In genomic region chrX:20748829-20749228, GRCm38 (mm10) we compare ENCODE assay signal across 25 mouse cellular contexts. TPM values are rescaled to one million over a fixed set of nuclear protein-coding genes. Genes with fewer than 3 reads are reported as not detected.
A peak's percentile ranks its signal among the peaks of the same experiment; 100 is the strongest.
DNase-seq lines count a peak whose midpoint lies in the region; ATAC-seq and TF ChIP-seq lines count a peak whose summit lies in the region.
"Had no signal": no experiment of that assay in that cellular context is flagged by ENCODE, and none has a peak within 500 bp of the region (broad histone marks: within the 10 kb centered on the region; RNA-seq: fewer than 3 reads in every experiment).

No protein-coding gene starts in this region.

- H3K9me3 ChIP-seq in liver, postnatal 0 days (ENCODE audit: low read length): no peaks in the 10 kb centered on the region
- no peaks in the 10 kb centered on the region for H3K9me3 ChIP-seq in liver, embryonic 13.5 days (replicated peaks)
- no peaks in the 10 kb centered on the region for H3K9me3 ChIP-seq in liver, embryonic 15.5 days (replicated peaks)
- H3K9me3 ChIP-seq in midbrain, embryonic 14.5 days (ENCODE audit: control insufficient read depth, low read length): no peaks in the 10 kb centered on the region
- no peaks in the 10 kb centered on the region for H3K9me3 ChIP-seq in embryonic facial prominence, embryonic 10.5 days
- H3K9me3 ChIP-seq: embryonic facial prominence, embryonic 12.5 days; forebrain, embryonic 13.5 days; forebrain, embryonic 15.5 days; G1E had no signal

- no peak for TF ChIP-seq EP300 in liver, postnatal 0 days (IDR thresholded peaks at IDR 0.05; ENCODE audit: low read depth)

- H3K4me2 ChIP-seq in liver, postnatal 0 days (ENCODE audit: low read depth, low read length): no peak overlapping the region
- no peak overlapping the region for H3K4me2 ChIP-seq in liver, embryonic 13.5 days
- no peak overlapping the region for H3K4me2 ChIP-seq in liver, embryonic 15.5 days
- no peak overlapping the region for H3K4me2 ChIP-seq in midbrain, embryonic 14.5 days (ENCODE audit: low read length)
- H3K4me2 ChIP-seq: embryonic facial prominence, embryonic 12.5 days; forebrain, embryonic 13.5 days; forebrain, embryonic 15.5 days had no signal

- H3K27ac ChIP-seq in liver, postnatal 0 days (ENCODE audit: low read depth): no peak overlapping the region
- H3K27ac ChIP-seq in liver, embryonic 13.5 days: 0 out of 2 replicates have a peak overlapping the region, but pooled peaks have one; percentile 47
- no peak overlapping the region for H3K27ac ChIP-seq in liver, embryonic 15.5 days (replicated peaks)
- no peak overlapping the region for H3K27ac ChIP-seq in midbrain, embryonic 14.5 days (replicated peaks; ENCODE audit: low read depth, low read length)
- no peak overlapping the region for H3K27ac ChIP-seq in embryonic facial prominence, embryonic 10.5 days (replicated peaks)
- H3K27ac ChIP-seq: embryonic facial prominence, embryonic 12.5 days; forebrain, embryonic 13.5 days; forebrain, embryonic 15.5 days had no signal

- 68% methylated on average over 2 of the region's 2 CpGs for WGBS in liver, postnatal 0 days (ENCODE audit: insufficient replicate concordance)
- WGBS in liver, embryonic 13.5 days (ENCODE audit: insufficient replicate concordance): 36% methylated on average over 2 of the region's 2 CpGs
- 40% methylated on average over 2 of the region's 2 CpGs for WGBS in liver, embryonic 15.5 days (ENCODE audit: insufficient replicate concordance)
- WGBS in midbrain, embryonic 14.5 days: 95% methylated on average over 2 of the region's 2 CpGs
- WGBS in embryonic facial prominence, embryonic 10.5 days: 88% methylated on average over 2 of the region's 2 CpGs

- no peak for TF ChIP-seq CTCF in liver, postnatal 0 days (IDR thresholded peaks at IDR 0.05; ENCODE audit: low read depth)

- no peak overlapping the region for H3K4me3 ChIP-seq in liver, postnatal 0 days (ENCODE audit: low read depth, low read length)
- H3K4me3 ChIP-seq in liver, embryonic 13.5 days (replicated peaks): no peak overlapping the region
- H3K4me3 ChIP-seq in liver, embryonic 15.5 days (replicated peaks): no peak overlapping the region
- no peak overlapping the region for H3K4me3 ChIP-seq in midbrain, embryonic 14.5 days (replicated peaks; ENCODE audit: low read depth, low read length)
- H3K4me3 ChIP-seq in embryonic facial prominence, embryonic 10.5 days: no peak overlapping the region
- H3K4me3 ChIP-seq: embryonic facial prominence, embryonic 12.5 days; forebrain, embryonic 13.5 days; forebrain, embryonic 15.5 days had no signal

- no peaks in the 10 kb centered on the region for H3K27me3 ChIP-seq in liver, postnatal 0 days (ENCODE audit: insufficient read depth, low read length)
- no peaks in the 10 kb centered on the region for H3K27me3 ChIP-seq in liver, embryonic 13.5 days
- no peaks in the 10 kb centered on the region for H3K27me3 ChIP-seq in liver, embryonic 15.5 days
- no peaks in the 10 kb centered on the region for H3K27me3 ChIP-seq in midbrain, embryonic 14.5 days (ENCODE audit: control insufficient read depth, insufficient read depth, low read length)
- H3K27me3 ChIP-seq in embryonic facial prominence, embryonic 10.5 days (replicated peaks; ENCODE audit: low read depth, poor library complexity, severe bottlenecking): no peaks in the 10 kb centered on the region
- H3K27me3 ChIP-seq: CH12.LX; embryonic facial prominence, embryonic 12.5 days; forebrain, embryonic 13.5 days; forebrain, embryonic 15.5 days had no signal

- no peak overlapping the region for H3K9ac ChIP-seq in liver, postnatal 0 days (replicated peaks)
- H3K9ac ChIP-seq in liver, embryonic 13.5 days: no peak overlapping the region
- H3K9ac ChIP-seq in liver, embryonic 15.5 days: no peak overlapping the region
- no peak overlapping the region for H3K9ac ChIP-seq in midbrain, embryonic 14.5 days (replicated peaks; ENCODE audit: low read length)
- H3K9ac ChIP-seq: embryonic facial prominence, embryonic 12.5 days; forebrain, embryonic 13.5 days; forebrain, embryonic 15.5 days had no signal

- H3K36me3 ChIP-seq in liver, postnatal 0 days (replicated peaks; ENCODE audit: insufficient read depth, low read length): no peaks in the 10 kb centered on the region
- H3K36me3 ChIP-seq in liver, embryonic 13.5 days: no peaks in the 10 kb centered on the region
- H3K36me3 ChIP-seq in liver, embryonic 15.5 days (replicated peaks): no peaks in the 10 kb centered on the region
- H3K36me3 ChIP-seq in midbrain, embryonic 14.5 days (ENCODE audit: control insufficient read depth, insufficient read depth, low read length): no peaks in the 10 kb centered on the region
- H3K36me3 ChIP-seq in embryonic facial prominence, embryonic 10.5 days (replicated peaks): no peaks in the 10 kb centered on the region
- H3K36me3 ChIP-seq: embryonic facial prominence, embryonic 12.5 days; forebrain, embryonic 15.5 days; G1E had no signal

- ATAC-seq in liver, postnatal 0 days: no peak
- peak; percentile 81 for ATAC-seq in liver, embryonic 13.5 days (ENCODE audit: low read depth)
- ATAC-seq in liver, embryonic 15.5 days (ENCODE audit: insufficient read depth): 0 out of 2 replicates have a peak, but pooled peaks have one; percentile 22
- no peak for ATAC-seq in midbrain, embryonic 14.5 days (ENCODE audit: low FRiP score, low TSS enrichment)
- ATAC-seq: activated CD4-positive, CD25-positive, alpha-beta regulatory T cell, adult 4 months; CD4-positive, CD25-positive, alpha-beta regulatory T cell, adult 4 months; forebrain, embryonic 13.5 days; forebrain, embryonic 15.5 days; Patski had no signal

- peak; percentile 17 for DNase-seq in liver
- DNase-seq in liver, postnatal 0 days: no peak
- peak; percentile 9 for DNase-seq in liver, embryonic 13.5 days
- DNase-seq in frontal cortex, postnatal 14 days (ENCODE audit: low spot score in 2 of 2): no peak
- no peak for DNase-seq in midbrain, embryonic 14.5 days
- no peak for DNase-seq in embryonic facial prominence, embryonic 10.5 days (ENCODE audit: low spot score)
- DNase-seq: adrenal gland, adult 8-10 months; adrenal gland, postnatal 25 days; B cell, adult 2 months; cerebellum, adult 11 months; cerebellum, adult 18-20 months; cerebellum, adult 8-10 months; cerebellum, adult 9-11 months; cerebellum, postnatal 14 days; cerebellum, postnatal 36 days; embryo, embryonic 11 days had no signal

- H3K4me1 ChIP-seq in liver, postnatal 0 days (ENCODE audit: insufficient read depth): no peaks in the 10 kb centered on the region
- peaks cover 17% of the 10 kb centered on the region for H3K4me1 ChIP-seq in liver, embryonic 13.5 days (replicated peaks)
- peaks cover 4% of the 10 kb centered on the region; the same call in 1 of the 2 replicates for H3K4me1 ChIP-seq in liver, embryonic 15.5 days (replicated peaks)
- H3K4me1 ChIP-seq in midbrain, embryonic 14.5 days (ENCODE audit: control insufficient read depth, insufficient read depth, low read length): no peaks in the 10 kb centered on the region
- H3K4me1 ChIP-seq in embryonic facial prominence, embryonic 10.5 days: no peaks in the 10 kb centered on the region
- H3K4me1 ChIP-seq: embryonic facial prominence, embryonic 12.5 days; forebrain, embryonic 13.5 days; forebrain, embryonic 15.5 days had no signal

RNA-seq across cellular contexts. Expression of gene Usp11, which starts 45.1 kb away (rescaled TPM):
- 1.9 and 2.0 TPM in 2 replicates for polyA plus RNA-seq in liver, postnatal 0 days (2015; fragmentation: Nextera tagmentation; extraction: Ambion mirVana)
- polyA plus RNA-seq in liver, embryonic 13.5 days (2015; fragmentation: Nextera tagmentation; extraction: Ambion mirVana): 7.3 and 8.7 TPM in 2 replicates
- polyA plus RNA-seq in liver, embryonic 15.5 days (2015; fragmentation: Nextera tagmentation; extraction: Ambion mirVana): 6.0 and 6.1 TPM in 2 replicates
- 68.7 and 91.6 TPM in 2 replicates for polyA plus RNA-seq in midbrain, embryonic 14.5 days (2014; fragmentation: Nextera tagmentation; extraction: Ambion mirVana)
- polyA plus RNA-seq in embryonic facial prominence, embryonic 10.5 days (2016; fragmentation: Nextera tagmentation; extraction: Ambion mirVana): 59.8 and 60.1 TPM in 2 replicates

RNA-seq across cellular contexts. Expression of gene Araf, which starts 48.8 kb away (rescaled TPM):
- 36.1 and 37.5 TPM in 2 replicates for polyA plus RNA-seq in liver, postnatal 0 days (2015; fragmentation: Nextera tagmentation; extraction: Ambion mirVana)
- 43.1 and 46.6 TPM in 2 replicates for polyA plus RNA-seq in liver, embryonic 13.5 days (2015; fragmentation: Nextera tagmentation; extraction: Ambion mirVana)
- 39.8 and 45.3 TPM in 2 replicates for polyA plus RNA-seq in liver, embryonic 15.5 days (2015; fragmentation: Nextera tagmentation; extraction: Ambion mirVana)
- 292 and 335 TPM in 2 replicates for polyA plus RNA-seq in midbrain, embryonic 14.5 days (2014; fragmentation: Nextera tagmentation; extraction: Ambion mirVana)
- polyA plus RNA-seq in embryonic facial prominence, embryonic 10.5 days (2016; fragmentation: Nextera tagmentation; extraction: Ambion mirVana): 95.1 and 99.9 TPM in 2 replicates

Comparison
In these comparisons a context has a peak if more than half of its experiments do, and no peak if none do; other contexts are left out.
1. DNase-seq: peak in liver (single experiment) and liver, embryonic 13.5 days (single experiment); none in liver, postnatal 0 days (single experiment), frontal cortex, postnatal 14 days (0 of 2), midbrain, embryonic 14.5 days (single experiment) and embryonic facial prominence, embryonic 10.5 days (single experiment).
2. ATAC-seq: peak in liver, embryonic 13.5 days (single experiment) and liver, embryonic 15.5 days (single experiment); none in liver, postnatal 0 days (single experiment) and midbrain, embryonic 14.5 days (single experiment).